Mouse (Mus musculus) heart, postnatal 0 days (tissue): Measurements from ENCODE around the gene Ilf2. TPM values are rescaled to one million over a fixed set of nuclear protein-coding genes. Genes with fewer than 3 reads are reported as not detected.
A peak's percentile ranks its signal among the peaks of the same experiment; 100 is the strongest.

ENCODE experiments used
- ATAC-seq: fragments of 200-750 bp; cut with Nextera tagmentation; 2 replicates; pipeline ENCODE4 v1.8.0; 2017; ENCODE audit warnings: low read depth, moderate number of reproducible peaks, moderate library complexity; ENCODE audit not compliant: insufficient read depth
- DNase-seq: peaks from one replicate; pipeline ENCODE4 v3.0.0-alpha.2; 2016; ENCODE audit warnings: low spot score
- H3K27ac ChIP-seq: fragments of 300-500 bp; sonication (generic); 2 replicates; pipeline ENCODE4 v1.5.1; 2014; ENCODE audit warnings: low read depth, mild to moderate bottlenecking
- H3K27me3 ChIP-seq: fragments of 300-500 bp; sonication (generic); 2 replicates; pipeline ENCODE4 v1.6.1; 2014; ENCODE audit warnings: low read length, mixed read lengths; ENCODE audit not compliant: control insufficient read depth, insufficient read depth
- H3K36me3 ChIP-seq: fragments of 300-500 bp; sonication (generic); replicated peaks from 2 replicates; pipeline ENCODE4 v1.6.1; 2014; ENCODE audit warnings: low read length, mixed read lengths; ENCODE audit not compliant: control insufficient read depth, insufficient read depth
- H3K4me1 ChIP-seq: fragments of 300-500 bp; sonication (generic); 2 replicates; pipeline ENCODE4 v1.6.1; 2014; ENCODE audit warnings: antibody characterized with exemption; ENCODE audit not compliant: control insufficient read depth, insufficient read depth
- H3K4me2 ChIP-seq: fragments of 300-500 bp; sonication (generic); 2 replicates; pipeline ENCODE4 v1.6.1; 2014; ENCODE audit warnings: low read depth, mild to moderate bottlenecking, low read length, moderate library complexity
- H3K4me3 ChIP-seq: fragments of 300-500 bp; sonication (generic); 2 replicates; pipeline ENCODE4 v1.5.1; 2014; ENCODE audit warnings: low read depth, low read length
- H3K9ac ChIP-seq: fragments of 300-500 bp; sonication (generic); replicated peaks from 2 replicates; pipeline ENCODE4 v1.6.1; 2014; ENCODE audit warnings: low read depth, low read length, mixed read lengths
- H3K9me3 ChIP-seq: fragments of 300-500 bp; sonication (generic); replicated peaks from 2 replicates; pipeline ENCODE4 v1.6.1; 2016; ENCODE audit warnings: low read length; ENCODE audit not compliant: control insufficient read depth
- CTCF ChIP-seq: IDR thresholded peaks from 2 replicates; pipeline ENCODE4 v1.5.1; 2016; ENCODE audit warnings: antibody characterized with exemption, control low read depth, low read depth
- EP300 ChIP-seq: IDR thresholded peaks from 2 replicates; pipeline ENCODE4 v1.6.1; 2016; ENCODE audit warnings: antibody characterized with exemption, low read depth
- WGBS: fragments of 180-500 bp; shearing (Covaris S2); extraction: QIAGEN DNeasy Blood & Tissue Kit; methylation state at CpG from one replicate; pipeline ENCODE4 v1.1.7; 2014; 5-methylcytosine and 5-hydroxymethylcytosine counted together
- polyA plus RNA-seq: library from polyadenylated mRNA; unstranded; fragments of >200 nt; fragmentation: Nextera tagmentation; extraction: Ambion mirVana; gene quantifications from 2 replicates; pipeline ENCODE4 v1.2.1, GENCODE M21; 2015
- total RNA-seq: library from RNA; depleted of rRNA; stranded (reverse); fragments of >200 nt; gene quantifications from 2 replicates; pipeline ENCODE4 v1.2.3, GENCODE M21; 2014; ENCODE audit warnings: low replicate concordance

Ilf2 gene
- total and polyA plus RNA-seq, 2 experiments from 2014 or later, result 53.5 to 60.2 TPM

DNA sequence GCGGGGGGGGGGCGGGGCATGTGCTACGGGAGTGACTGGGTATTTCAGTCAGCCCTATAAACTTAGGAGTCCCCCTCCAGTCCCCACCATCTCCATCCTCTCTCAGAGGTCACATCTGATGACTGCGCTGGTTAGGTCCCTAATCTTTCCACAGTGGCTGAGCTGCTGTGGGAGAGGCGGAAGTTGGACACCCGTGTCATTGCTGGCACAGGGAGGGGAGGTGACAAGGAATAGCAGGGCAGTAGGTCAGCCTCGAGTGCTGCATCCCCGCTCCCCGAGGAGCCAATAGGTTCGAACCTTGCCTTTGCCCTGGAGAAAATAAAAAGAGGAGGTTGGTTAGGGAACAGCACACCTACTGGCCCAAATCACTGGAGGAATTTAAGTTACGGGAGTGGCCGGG is 25.1 kb upstream of the Ilf2 start:
- H3K27me3 ChIP-seq, result no peaks in the 10 kb centered on the region
- ATAC-seq (no peak), DNase-seq (no peak)
- H3K36me3 ChIP-seq, result 0 out of 2 replicates have a peak, but pooled peaks cover 10% of the 10 kb centered on the region
- H3K27ac ChIP-seq, result peak overlapping the region; percentile 16; the same call in 1 of the 2 replicates
- H3K9ac ChIP-seq, result no peak overlapping the region
- H3K4me2 ChIP-seq, result peak overlapping the region; percentile 40
- H3K4me3 ChIP-seq, result peak overlapping the region; percentile 15; the same call in 1 of the 2 replicates
- TF ChIP-seq CTCF, result no peak
- no peak for TF ChIP-seq EP300
- H3K9me3 ChIP-seq, result no peaks in the 10 kb centered on the region
- H3K4me1 ChIP-seq, result peaks cover 7% of the 10 kb centered on the region
- 23% methylated on average over 11 of the region's 12 CpGs for WGBS

DNA sequence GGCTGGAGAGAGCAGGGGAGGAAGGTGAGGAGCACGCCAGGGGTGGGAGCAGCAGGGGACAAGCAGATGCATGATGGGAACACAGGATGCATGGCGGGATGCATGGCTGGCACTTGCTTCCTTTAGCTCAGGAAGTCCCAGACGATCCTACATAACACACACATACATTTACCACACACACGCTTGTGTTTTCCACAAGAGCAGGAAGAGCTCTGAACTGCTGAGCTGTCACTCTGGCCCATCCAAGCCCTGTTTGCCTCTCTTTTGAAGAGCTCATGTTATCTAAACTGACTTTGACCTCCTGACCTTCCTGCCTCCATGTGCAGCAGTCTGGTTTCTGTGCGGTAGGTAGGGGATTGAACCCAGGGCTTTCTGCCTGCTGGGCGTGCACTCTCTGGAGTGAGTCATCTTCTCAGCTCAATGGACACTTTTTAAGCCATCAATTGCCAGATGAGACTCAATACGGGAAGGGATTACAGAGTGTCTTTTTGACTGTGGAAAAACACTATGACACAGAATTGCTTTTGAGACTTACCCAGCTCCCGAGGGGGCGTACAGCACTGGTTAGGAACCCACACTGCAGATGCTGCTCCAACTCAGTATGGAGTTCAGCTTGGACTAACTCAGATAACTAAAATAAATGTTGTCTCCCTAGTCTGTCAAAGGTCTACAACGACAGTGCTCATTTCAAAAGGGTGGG is 24.4 kb upstream of the Ilf2 start:
- TF ChIP-seq EP300 (0 out of 2 replicates have a peak, but pooled peaks have one; percentile 30), CTCF (no peak)
- Histone ChIP-seq H3K4me1 (peaks cover 6% of the 10 kb centered on the region; the same call in 1 of the 2 replicates), H3K4me3 (peak overlapping the region; percentile 15; the same call in 1 of the 2 replicates), H3K9me3 (no peaks in the 10 kb centered on the region), H3K36me3 (peaks cover 16% of the 10 kb centered on the region; the same call in 1 of the 2 replicates), H3K4me2 (peak overlapping the region; percentile 40), H3K27me3 (no peaks in the 10 kb centered on the region), H3K27ac (peak overlapping the region; percentile 16), H3K9ac (no peak overlapping the region)
- ATAC-seq, result no peak
- WGBS, result 45% methylated on average over 10 of the region's 10 CpGs
- no peak for DNase-seq

DNA sequence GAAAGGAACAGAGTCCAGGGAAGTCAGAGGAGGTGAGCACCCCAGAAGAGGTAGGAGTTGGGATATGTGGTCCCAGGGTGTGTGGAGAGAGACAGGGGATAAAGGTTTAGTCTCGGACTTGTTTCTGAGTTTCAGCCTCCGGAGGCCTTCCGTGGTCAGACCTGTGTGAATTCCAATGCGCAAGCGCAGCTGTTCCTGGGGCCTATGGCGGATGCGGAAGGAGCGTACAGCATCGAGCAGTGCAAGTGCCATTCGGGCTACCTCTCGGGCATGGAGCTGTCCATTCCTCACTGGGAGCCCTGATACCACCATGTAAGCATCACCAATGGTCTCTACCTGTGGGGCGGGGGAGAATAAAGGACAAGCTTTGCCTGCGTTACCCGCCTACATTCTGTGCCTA is 21.0 kb upstream of the Ilf2 start:
- no peak overlapping the region for H3K27ac ChIP-seq
- peaks cover 6% of the 10 kb centered on the region; the same call in 1 of the 2 replicates for H3K4me1 ChIP-seq
- 88% methylated on average over 14 of the region's 14 CpGs for WGBS
- DNase-seq, result no peak
- no peak overlapping the region for H3K4me3 ChIP-seq
- no peaks in the 10 kb centered on the region for H3K27me3 ChIP-seq
- TF ChIP-seq CTCF (no peak), EP300 (no peak)
- H3K9me3 ChIP-seq, result no peaks in the 10 kb centered on the region
- ATAC-seq, result no peak
- no peak overlapping the region for H3K4me2 ChIP-seq
- peaks cover 23% of the 10 kb centered on the region; the same call in 1 of the 2 replicates for H3K36me3 ChIP-seq
- no peak overlapping the region for H3K9ac ChIP-seq

DNA sequence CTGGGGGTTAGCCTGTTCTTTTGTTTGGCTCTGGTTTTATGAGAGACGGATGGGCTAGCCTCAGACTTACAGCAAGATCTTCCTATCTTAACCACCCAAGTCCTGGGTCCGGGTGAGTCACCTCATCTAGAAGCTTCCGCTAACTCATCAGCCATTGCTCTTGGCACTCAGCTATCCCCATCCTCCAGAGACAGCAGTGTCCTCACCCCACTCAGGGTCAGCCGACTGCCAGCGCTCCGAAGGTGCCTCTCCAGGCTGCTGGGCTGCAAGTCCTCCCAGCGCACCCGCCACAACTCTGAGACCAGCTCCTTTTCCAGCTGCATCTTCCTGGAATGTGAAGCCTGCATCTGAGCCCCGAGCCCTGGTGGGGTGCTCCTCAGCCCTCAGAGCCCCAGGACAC is 16.2 kb upstream of the Ilf2 start:
- ATAC-seq (no peak), DNase-seq (no peak)
- TF ChIP-seq CTCF, result no peak
- no peak for TF ChIP-seq EP300
- H3K9me3 ChIP-seq, result no peaks in the 10 kb centered on the region
- H3K27ac ChIP-seq, result no peak overlapping the region
- H3K9ac ChIP-seq, result no peak overlapping the region
- H3K4me1 ChIP-seq, result no peaks in the 10 kb centered on the region
- 72% methylated on average over 9 of the region's 9 CpGs for WGBS
- H3K4me3 ChIP-seq, result no peak overlapping the region
- H3K27me3 ChIP-seq, result peaks cover 13% of the 10 kb centered on the region
- H3K4me2 ChIP-seq, result no peak overlapping the region
- H3K36me3 ChIP-seq, result peaks cover 19% of the 10 kb centered on the region; the same call in 1 of the 2 replicates

DNA sequence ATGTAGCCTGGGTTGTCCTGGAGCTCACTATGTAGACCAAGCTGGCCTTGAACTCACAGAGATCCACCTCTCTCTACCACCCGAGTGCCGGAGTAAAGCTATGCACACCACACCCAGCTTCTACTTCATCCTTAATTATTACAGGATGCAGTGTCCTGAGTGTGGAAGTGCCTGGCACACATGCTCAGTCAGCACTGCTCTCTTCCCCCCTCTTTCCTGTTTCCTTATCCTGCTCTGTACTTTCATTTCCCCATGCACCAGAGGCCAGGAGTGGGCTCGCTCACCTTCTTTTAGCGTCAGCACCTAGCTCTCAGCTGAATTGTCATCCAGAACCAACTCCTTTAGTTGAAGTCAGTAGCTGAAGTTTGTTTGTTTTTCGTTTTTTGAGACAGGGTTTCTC is 15.6 kb upstream of the Ilf2 start:
- Histone ChIP-seq H3K9me3 (no peaks in the 10 kb centered on the region), H3K27me3 (peaks cover 17% of the 10 kb centered on the region), H3K4me3 (no peak overlapping the region), H3K4me2 (no peak overlapping the region), H3K9ac (no peak overlapping the region), H3K36me3 (peaks cover 18% of the 10 kb centered on the region; the same call in 1 of the 2 replicates), H3K4me1 (no peaks in the 10 kb centered on the region), H3K27ac (no peak overlapping the region)
- TF ChIP-seq EP300, result no peak
- no peak for TF ChIP-seq CTCF
- no peak for ATAC-seq
- no peak for DNase-seq
- 56% methylated on average over 5 of the region's 5 CpGs for WGBS
